Mouse (Mus musculus) gastrocnemius, postnatal 4 days (tissue): ENCODE measurements at regions not wholly inside any gene's neighbourhood (a gene's known extent, or its start where the extent isn't known, plus 50 kb on each side); places are given as distances from the start of the nearest gene placed in this dataset.
"Not testable (repeated sequence)": the region's sequence is repeated elsewhere in the genome, so short reads cannot be mapped to it uniquely, and the experiment has no call there.

Source experiments
- DNase-seq, 2 experiments: peaks; one replicate each; pipeline ENCODE4 v3.0.0; 2021 to 2022; ENCODE audit warnings: low spot score in 2 of 2, mixed read lengths in 2 of 2

DNA sequence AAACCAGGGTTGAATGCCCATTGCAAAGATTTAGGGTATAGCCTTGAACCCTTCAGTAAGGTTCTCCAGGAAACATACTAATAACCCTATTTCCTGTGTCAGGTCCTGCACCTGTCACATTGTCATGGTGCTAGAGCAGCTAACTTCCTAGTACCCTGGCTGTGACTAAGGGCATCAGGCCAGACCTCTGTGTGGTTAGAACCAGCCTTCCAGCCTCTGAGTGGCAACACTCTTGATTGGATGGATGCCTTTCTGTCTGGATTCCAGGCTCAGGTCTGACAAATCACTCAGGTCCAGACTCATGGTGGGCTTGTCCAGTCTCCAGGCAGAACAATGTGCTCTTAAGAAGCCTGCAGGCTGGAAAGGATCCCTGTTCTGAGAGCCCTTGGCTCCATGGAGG, 426.2 kb upstream of the Zfp507 start:
- DNase-seq: no peak

DNA sequence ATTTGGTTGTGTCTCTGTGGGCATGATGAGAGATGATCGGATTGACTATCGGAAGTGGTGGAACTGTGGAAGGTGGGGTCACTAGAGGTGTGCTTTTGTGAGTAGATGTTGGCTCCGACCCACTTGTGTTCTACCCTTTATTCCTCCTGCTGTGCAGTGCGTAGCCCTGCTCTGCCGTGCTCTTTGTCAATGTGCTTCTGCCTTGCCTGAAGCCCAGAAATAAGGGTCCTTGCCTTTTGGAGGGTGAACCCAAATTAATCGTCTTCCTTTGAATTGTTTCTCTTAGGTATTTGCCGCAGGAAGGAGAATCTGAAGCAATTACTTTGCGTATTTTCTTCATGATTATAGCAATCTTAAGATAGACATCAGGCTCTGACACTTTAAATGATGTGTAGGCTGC, 421.6 kb upstream of the Zfp507 start:
- no peak for DNase-seq

DNA sequence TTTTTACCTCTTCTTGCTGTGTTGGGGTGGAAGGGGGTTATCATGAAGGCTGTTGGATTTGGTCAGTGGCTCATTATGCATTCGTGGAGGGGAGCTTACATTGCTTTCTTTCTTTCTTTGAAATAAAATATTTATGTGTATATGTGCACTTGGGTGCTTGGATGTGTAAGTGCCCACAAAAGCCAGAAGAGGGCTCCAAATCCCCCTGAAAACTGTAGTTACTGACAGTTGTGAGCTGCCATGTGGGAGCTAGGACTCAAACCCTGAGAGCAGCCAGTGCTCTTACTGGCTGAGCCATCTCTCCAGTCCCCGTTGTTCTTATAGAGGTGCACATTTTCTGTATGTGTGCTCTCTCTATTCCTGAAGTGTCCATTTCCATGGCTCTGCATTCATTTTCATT, 415.6 kb upstream of the Zfp507 start:
- DNase-seq: no peak

DNA sequence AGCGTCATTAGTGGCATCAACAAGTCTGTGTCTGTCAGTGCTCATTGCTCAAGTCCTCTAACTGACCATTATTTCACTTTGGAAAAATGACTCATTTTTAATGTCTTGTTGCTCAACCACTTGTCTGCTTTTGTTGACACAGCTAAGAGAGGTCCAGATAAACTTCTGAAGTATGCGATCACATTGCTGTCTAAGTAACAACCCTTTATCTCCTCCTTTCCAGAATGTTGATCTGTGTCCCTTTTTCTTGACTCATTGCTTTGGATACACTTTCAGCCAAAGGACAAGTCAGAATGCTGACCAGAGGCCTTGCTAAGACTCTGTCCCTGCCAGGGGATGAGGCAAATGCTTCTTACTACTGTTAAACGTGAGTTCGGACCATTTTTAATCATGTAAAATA, 407.2 kb upstream of the Zfp507 start:
- no peak for DNase-seq

DNA sequence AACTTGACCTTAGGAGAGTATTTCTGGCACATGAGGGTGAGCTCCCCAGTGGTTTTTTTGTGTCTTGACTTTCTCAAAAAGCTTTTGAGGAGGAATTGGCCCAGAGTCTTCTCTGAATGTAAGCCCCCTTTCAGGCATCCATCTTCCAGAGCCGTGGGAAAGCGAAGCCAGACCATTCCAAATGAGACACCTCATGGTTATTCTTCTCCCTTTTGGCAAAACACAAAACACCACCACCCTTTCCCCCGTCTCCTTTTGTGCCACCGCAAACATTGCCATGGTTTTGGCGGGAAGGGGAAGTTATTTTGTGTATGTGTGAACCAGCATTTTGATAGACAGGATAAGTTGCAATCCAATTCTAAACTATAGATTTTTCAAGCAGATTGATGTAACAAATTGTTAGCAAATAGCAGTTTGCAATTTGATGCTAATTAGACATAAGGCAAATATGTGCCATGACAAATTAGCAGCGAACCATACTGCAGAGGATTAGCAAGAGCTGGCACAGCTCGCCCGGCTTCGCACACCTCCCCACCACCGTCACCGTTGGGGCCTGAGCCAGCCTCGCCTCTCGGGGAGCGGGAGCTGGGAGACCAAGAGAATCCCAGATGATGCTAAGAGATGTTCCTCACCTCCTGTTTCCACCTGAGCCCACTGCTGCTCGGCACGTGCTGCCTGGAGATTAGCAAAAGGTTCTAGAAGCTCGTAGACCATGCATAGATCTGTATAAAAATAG, 404.9 kb upstream of the Zfp507 start:
- no peak for DNase-seq

DNA sequence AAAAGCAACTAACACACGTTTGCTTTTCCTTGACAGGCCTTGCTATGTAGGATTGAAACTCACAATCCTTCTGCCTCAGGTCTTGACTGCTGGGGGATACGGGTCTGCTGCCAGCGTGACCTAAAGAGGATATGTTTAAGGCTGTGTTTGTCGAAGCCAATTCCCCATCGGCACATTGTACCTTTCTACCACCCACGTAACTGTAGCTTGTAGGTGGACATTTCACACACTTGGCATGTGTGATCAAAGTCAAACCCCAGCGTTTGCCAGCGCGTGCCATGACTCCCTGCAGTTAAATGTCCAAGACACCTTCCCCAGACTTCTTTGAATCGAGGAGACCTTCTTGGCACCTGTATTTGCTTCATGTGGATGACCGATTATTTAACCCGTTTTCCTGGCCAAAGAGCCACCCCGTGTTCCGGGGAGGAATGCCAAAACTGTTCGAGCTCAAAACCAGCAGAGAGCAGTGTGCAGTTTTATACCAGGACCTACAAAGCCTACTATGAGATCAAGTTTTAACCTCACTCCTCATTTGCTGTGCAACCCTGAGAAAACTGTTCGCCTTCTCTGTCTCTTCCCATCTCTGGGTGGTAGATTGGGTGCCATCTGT, 395.4 kb upstream of the Zfp507 start:
- DNase-seq: no peak

- no peak for DNase-seq
These were observed 393.4 kb upstream of the Zfp507 start for GRCm38 (mm10) chr7:36196154-36196720.

DNA sequence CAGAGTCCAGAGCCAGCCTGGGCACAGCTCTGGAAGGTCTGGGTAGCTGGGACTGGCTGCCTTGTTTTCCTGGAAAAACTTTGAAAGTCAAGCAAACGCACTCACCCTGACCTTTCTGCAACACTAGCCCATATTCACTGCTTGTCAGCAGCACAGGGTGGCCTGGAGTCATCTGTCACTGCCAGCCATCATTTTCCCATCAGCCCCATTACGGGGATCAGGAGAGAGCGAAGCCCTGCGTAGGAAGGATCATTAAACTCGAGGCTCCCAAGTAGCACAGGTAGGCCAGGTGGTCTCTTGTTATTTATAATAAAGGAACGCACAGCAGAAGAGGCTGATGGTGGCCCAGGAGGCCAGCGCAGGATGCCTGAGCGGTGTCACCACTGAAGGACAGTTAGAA, 389.8 kb upstream of the Zfp507 start:
- DNase-seq: no peak

- peak in 1 of 2 experiments; percentile 10 for DNase-seq
These were observed 375.1 kb upstream of the Zfp507 start for GRCm38 (mm10) chr7:36177947-36178346.

DNA sequence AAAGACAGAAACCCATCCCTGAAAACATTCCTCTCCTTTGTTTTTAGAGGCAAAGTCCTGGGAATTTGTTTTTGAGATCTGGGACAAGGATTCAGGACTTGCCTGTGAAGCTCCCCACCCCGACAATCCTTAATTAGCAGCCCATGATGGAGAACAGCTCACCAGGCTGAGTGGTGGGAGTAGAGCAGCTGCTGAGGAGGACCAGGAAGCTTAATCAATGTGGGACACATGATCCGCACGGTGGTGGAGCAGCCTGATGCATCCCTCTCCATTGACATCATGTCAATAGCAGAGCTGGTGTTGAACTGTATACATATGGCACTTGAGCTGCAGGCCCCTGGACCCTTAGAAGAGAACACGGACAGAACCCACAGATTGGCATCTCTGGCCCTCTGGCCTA, 372.5 kb upstream of the Zfp507 start:
- DNase-seq: no peak

DNA sequence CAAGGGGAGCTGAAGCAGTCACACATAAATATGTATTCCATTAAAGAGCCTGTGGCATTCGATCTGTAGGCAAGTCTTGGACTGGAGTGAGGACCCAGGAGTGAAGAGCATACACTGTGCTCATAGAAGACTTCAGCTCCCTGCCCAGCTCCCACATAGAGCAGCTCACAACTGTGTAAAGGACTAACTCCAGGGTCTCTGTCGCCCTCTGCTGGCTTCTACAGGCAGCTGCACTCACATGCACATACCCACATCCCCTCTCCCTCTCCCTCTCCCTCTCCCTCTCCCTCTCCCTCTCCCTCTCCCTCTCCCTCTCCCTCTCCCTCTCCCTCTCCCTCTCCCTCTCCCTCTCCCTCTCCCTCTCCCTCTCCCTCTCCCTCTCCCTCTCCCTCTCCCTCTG, 369.7 kb upstream of the Zfp507 start:
- not testable (repeated sequence) for DNase-seq

- DNase-seq: no peak
These were observed 354.6 kb upstream of the Zfp507 start for GRCm38 (mm10) chr7:36157270-36157945.

- DNase-seq: no peak
These were observed 353.8 kb upstream of the Zfp507 start for GRCm38 (mm10) chr7:36156595-36156994.

DNA sequence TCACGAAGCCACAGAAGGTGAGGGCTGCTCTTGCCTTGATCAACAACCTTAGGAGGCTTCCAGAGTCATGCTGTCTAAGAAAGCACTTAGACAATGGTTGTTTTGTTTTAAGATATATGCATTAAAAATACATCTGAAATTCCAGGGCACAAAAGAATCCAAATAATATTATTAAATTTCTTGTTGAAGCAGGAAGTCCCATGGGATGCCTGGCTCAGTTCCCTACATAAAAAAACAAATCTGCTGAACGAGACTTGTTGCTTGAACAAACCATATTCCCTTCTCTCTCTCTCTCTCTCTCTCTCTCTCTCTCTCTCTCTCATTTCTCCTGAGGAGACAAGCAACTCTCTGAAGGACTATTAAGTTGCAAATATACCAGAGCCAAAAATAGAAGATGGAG, 352.8 kb upstream of the Zfp507 start:
- no peak for DNase-seq

DNA sequence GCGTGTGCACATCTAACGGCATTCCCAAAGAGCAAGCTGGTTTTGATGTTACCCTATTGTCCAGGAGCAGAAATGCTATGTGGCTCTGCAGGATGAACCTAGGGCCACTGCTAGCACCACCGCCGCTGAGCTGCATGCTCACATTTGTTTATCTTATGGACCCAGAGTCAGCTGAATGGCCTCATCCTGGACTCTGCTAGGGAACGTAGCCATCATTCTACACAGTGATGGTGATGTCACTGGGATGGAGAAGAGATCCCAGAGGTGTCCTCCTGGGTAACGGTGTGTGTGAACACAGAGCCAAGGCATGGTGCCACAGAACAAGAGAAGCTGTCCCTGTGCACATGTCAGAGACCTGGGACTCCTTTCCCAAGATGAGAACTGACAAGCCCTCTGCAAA, 352.4 kb upstream of the Zfp507 start:
- no peak for DNase-seq

DNA sequence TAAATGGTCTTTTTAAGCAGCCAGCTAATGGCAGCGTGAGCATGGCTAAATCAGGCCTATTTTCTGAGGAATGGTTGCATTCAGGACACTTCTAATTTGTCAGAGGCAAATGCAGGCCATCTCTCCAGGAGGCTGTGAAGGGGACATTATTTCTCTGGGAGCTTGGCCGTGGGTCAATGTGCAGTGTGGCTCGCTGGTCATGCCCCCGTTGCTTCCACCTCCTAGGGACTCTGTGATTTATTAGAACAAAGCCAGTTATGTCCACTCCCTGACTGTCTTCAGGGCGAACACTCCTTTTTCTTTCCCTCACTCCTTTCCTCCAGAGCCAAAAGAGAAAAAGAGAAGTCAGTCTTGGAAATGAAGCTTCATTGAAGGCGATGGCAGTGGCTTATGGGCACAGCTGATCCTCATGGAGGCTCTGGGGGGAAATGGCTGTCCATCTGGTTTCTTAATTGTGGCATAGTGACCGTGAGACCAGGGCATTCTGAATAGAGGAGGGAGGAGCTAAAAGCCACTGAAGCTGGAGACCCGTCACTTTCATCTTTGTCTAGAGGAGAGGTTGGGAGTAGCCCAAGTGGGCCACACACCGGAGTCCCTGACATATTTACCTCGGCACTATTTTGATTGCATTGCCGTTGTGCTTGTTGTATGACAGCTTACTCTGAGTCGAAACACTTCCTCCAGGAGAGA, 348.2 kb upstream of the Zfp507 start:
- no peak for DNase-seq

- DNase-seq: no peak
These were observed 333.8 kb upstream of the Zfp507 start for GRCm38 (mm10) chr7:36136571-36136970.

GRCm38 (mm10) chr7:36134557-36134956, 331.8 kb upstream of the Zfp507 start:
- no peak for DNase-seq

DNA sequence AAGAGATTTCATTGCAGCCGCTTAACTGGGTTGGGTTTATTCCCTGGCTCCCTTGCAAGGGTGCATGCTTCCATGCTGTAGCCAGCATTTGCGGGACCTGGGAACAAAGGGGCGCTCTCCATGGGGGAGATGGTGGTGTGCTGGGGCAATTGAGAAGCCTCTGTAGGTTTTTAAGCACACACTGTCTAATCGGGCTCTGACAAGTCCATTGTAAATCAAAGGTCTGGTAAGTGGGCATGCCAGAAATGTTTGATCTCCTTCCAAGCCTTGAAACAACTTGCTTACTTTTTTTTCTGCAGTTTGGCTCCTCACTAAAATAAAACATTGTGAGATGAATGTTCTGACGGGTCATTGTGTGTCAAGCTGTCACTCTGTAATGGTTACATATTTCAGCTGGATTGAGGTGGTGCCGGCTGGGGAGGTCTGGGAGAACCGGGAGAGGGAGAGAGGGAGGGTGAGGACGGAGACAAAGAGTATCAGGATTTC, 330.9 kb upstream of the Zfp507 start:
- no peak for DNase-seq

DNA sequence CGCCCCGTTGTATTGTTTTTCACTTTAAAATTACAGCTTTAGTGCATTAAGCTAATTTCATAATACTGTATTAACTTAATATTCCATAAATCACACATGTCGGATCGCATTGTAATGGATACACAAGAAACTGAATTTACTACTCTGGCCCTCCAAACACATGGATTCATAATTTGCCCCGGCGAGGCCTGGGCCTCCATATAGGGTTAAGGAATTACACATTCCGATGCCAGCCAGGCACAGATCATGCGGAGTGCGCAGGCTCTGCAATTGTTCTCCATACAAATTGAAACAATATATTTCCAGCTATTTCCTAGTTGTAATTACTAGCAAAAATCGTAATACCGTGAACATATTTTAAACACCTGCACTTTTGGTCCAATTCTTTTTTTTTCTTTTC, 330.2 kb upstream of the Zfp507 start:
- no peak for DNase-seq

GRCm38 (mm10) chr7:36132569-36132968, 329.8 kb upstream of the Zfp507 start:
- peak in 1 of 2 experiments; percentile 28 for DNase-seq
